Mouse (Mus musculus): ENCODE measurements around the gene Armc2. TPM values are rescaled to one million over a fixed set of nuclear protein-coding genes. Genes with fewer than 3 reads are reported as not detected.

Gene Armc2
- polyA plus RNA-seq, 1 experiment from 2014 or later, result 12.7 TPM

DNA sequence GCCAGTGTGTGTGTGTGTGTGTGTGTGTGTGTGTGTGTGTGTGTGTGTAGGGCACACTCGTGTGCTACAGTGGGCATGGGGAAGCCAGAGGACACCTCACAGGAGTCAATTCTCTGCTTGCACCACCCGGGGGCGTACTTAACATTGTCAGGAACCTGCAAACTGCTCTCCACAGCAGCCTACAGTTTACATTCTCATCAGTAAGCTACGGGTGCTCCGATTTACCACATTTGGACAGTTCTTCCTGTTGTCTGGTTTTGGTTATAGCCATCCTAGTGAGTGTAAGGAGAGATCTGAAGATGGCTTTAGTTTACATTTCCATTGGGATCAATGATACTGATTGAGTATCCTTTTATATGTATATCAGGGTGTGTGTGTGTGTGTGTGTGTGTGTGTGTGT, 11.3 kb upstream of the Armc2 start:
- H3K4me1 ChIP-seq (replicated peaks; ENCODE audit: control insufficient read depth, insufficient read depth, low read length), result no peaks in the 10 kb centered on the region; the same call in 1 of the 2 replicates
- H3K4me3 ChIP-seq (replicated peaks; ENCODE audit: low read length), result no peak overlapping the region
- H3K36me3 ChIP-seq (replicated peaks; ENCODE audit: control insufficient read depth, insufficient read depth), result no peaks in the 10 kb centered on the region
- H3K27ac ChIP-seq, result no peak overlapping the region
- no peaks in the 10 kb centered on the region for H3K9me3 ChIP-seq (ENCODE audit: control insufficient read depth, low read length)
- no peak for DNase-seq (ENCODE audit: low spot score)
- no peak for ATAC-seq (ENCODE audit: low FRiP score)
- no peaks in the 10 kb centered on the region for H3K27me3 ChIP-seq (ENCODE audit: control insufficient read depth, insufficient read depth, low read length)
- 77% methylated on average over 5 of the region's 5 CpGs for WGBS
- H3K4me2 ChIP-seq (replicated peaks), result no peak overlapping the region
- no peak overlapping the region for H3K9ac ChIP-seq

DNA sequence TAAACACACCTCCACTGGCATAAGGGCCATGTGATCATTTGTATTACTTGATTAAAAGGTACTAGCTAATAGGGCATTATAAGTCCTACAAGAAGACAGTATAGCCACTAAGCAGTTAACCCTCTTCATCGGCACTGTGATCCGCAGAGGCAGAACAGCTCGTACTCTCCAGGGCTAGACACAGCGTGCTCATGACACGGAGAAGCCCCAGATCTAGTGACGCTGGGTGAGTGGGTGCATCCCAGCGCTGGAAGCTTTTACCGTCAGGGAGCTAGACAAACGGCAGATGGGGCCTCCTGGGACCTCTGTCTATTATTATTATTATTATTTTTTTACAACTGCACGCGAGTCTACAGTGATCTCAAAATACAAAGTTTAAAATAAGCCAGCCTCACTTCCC, 9.1 kb upstream of the Armc2 start:
- Histone ChIP-seq H3K27me3 (ENCODE audit: control insufficient read depth, insufficient read depth, low read length) (no peaks in the 10 kb centered on the region), H3K4me3 (replicated peaks; ENCODE audit: low read length) (no peak overlapping the region), H3K36me3 (replicated peaks; ENCODE audit: control insufficient read depth, insufficient read depth) (no peaks in the 10 kb centered on the region), H3K9me3 (ENCODE audit: control insufficient read depth, low read length) (no peaks in the 10 kb centered on the region), H3K4me1 (replicated peaks; ENCODE audit: control insufficient read depth, insufficient read depth, low read length) (no peaks in the 10 kb centered on the region; the same call in 1 of the 2 replicates), H3K4me2 (replicated peaks) (no peak overlapping the region), H3K9ac (no peak overlapping the region), H3K27ac (no peak overlapping the region)
- no peak for DNase-seq (ENCODE audit: low spot score)
- WGBS, result 69% methylated on average over 11 of the region's 11 CpGs
- ATAC-seq (ENCODE audit: low FRiP score), result no peak

DNA sequence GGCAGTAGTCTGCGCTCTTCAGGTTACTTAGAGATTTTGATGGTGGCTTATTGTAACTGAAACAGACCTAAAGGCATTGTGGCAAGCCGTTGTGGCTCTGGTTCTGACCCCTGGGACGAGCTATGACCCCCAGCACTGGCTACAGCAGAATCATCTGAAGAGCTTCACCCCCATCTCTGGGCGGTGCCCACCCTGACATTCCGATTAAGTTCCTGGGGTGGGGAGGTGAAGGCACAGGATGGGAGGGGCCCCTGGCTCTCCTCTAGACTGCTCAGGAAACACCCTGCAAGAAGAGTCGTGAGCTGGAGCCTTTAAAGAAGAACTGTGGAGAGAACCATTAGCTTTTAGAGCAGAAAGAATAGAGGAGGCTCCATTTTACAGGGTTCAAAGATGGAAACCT, 6.2 kb upstream of the Armc2 start:
- DNase-seq (ENCODE audit: low spot score) (no peak), ATAC-seq (ENCODE audit: low FRiP score) (no peak)
- 77% methylated on average over 6 of the region's 6 CpGs for WGBS

DNA sequence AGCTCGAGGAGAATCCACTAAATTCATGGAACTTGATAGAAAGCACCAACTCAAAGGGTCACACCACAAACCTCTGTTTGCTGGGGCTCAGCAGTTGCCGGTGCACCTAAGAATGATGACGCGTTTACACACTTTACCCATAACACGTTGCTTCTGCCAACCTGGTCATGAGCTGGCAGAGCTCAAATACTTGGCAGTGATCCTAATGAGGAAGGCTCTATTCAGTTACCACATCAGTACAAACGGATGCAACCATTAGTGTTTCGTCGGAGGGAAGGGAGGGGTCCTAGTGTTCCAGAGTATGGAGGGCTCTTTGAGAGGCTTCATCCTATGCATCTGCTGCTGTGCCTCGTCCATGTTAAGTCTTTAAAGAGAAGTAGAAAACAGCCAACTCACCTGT, 3.3 kb upstream of the Armc2 start:
- Histone ChIP-seq H3K4me1 (replicated peaks; ENCODE audit: control insufficient read depth, insufficient read depth, low read length) (peaks cover 5% of the 10 kb centered on the region; the same call in 1 of the 2 replicates), H3K36me3 (replicated peaks; ENCODE audit: control insufficient read depth, insufficient read depth) (no peaks in the 10 kb centered on the region), H3K27me3 (ENCODE audit: control insufficient read depth, insufficient read depth, low read length) (0 out of 2 replicates have a peak, but pooled peaks cover 6% of the 10 kb centered on the region), H3K9ac (no peak overlapping the region), H3K9me3 (ENCODE audit: control insufficient read depth, low read length) (no peaks in the 10 kb centered on the region), H3K4me2 (replicated peaks) (no peak overlapping the region), H3K4me3 (replicated peaks; ENCODE audit: low read length) (no peak overlapping the region), H3K27ac (no peak overlapping the region)
- no peak for DNase-seq (ENCODE audit: low spot score)
- ATAC-seq (ENCODE audit: low FRiP score), result no peak
- 58% methylated on average over 9 of the region's 9 CpGs for WGBS

More for the DNA sequence above, 6.2 kb upstream of the Armc2 start:
- Histone ChIP-seq H3K27ac (no peak overlapping the region), H3K4me2 (replicated peaks) (no peak overlapping the region), H3K27me3 (ENCODE audit: control insufficient read depth, insufficient read depth, low read length) (no peaks in the 10 kb centered on the region), H3K36me3 (replicated peaks; ENCODE audit: control insufficient read depth, insufficient read depth) (no peaks in the 10 kb centered on the region), H3K4me1 (replicated peaks; ENCODE audit: control insufficient read depth, insufficient read depth, low read length) (no peaks in the 10 kb centered on the region), H3K9ac (no peak overlapping the region), H3K9me3 (ENCODE audit: control insufficient read depth, low read length) (no peaks in the 10 kb centered on the region), H3K4me3 (replicated peaks; ENCODE audit: low read length) (no peak overlapping the region)

DNA sequence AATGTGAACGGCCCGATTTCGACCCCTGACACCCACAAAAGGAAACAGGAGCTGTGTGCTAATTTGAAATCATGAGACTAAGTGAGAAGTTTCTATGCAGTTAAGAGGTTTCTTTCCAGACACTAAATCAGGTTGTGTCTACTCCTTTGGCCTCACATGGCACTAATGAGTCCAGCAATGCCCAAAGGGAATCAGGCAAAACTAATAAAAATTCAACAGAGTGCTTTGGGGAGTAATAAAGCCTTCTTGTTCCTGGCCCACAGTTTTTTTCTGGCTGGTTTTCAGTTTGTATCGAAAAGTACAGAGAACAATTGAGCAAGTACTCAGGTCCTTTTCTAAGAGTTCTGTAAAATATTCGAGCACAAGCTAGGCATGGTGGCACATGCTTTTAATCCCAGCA, 4.2 kb downstream of the Armc2 start:
- Histone ChIP-seq H3K9me3 (ENCODE audit: control insufficient read depth, low read length) (no peaks in the 10 kb centered on the region), H3K4me2 (replicated peaks) (no peak overlapping the region), H3K27ac (no peak overlapping the region), H3K9ac (no peak overlapping the region), H3K4me1 (replicated peaks; ENCODE audit: control insufficient read depth, insufficient read depth, low read length) (peaks cover 5% of the 10 kb centered on the region; the same call in 1 of the 2 replicates), H3K4me3 (replicated peaks; ENCODE audit: low read length) (no peak overlapping the region), H3K36me3 (replicated peaks; ENCODE audit: control insufficient read depth, insufficient read depth) (no peaks in the 10 kb centered on the region), H3K27me3 (ENCODE audit: control insufficient read depth, insufficient read depth, low read length) (0 out of 2 replicates have a peak, but pooled peaks cover 6% of the 10 kb centered on the region)
- ATAC-seq (ENCODE audit: low FRiP score) (no peak), DNase-seq (ENCODE audit: low spot score) (no peak)
- WGBS, result 82% methylated on average over 5 of the region's 5 CpGs

DNA sequence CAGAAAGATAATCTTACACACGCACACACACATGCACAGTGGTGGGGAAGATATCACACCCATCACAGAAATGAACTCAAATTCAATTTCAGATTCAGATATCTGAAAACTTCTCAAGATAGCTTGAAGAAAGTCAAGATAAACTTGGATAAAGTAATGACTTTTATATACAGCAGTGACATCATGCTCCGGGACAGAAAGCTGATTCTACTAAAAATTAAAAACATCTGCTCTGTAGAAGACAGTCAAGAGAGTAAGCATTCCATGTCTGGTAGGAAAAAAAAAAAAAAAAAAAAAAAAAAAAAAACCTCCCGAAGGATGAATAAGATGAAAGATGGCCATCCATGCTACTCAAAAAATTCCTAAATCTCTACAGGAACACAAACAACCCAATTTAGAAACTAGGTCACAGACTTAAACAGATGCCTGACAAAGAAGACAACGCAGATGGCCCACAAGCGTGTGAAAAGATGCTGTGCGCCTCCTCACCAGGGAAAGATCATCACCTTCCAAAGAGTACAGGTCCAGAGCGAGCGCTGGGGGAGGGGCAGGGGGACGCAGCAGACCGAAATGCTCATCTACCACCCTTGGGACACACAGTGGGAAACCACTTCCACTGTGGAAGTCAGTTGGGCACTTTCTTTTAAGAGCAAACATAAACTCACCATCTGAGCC, 7.3 kb downstream of the Armc2 start:
- no peak for DNase-seq (ENCODE audit: low spot score)
- no peak overlapping the region for H3K27ac ChIP-seq
- no peak overlapping the region for H3K4me2 ChIP-seq (replicated peaks)
- no peak for ATAC-seq (ENCODE audit: low FRiP score)
- no peaks in the 10 kb centered on the region for H3K27me3 ChIP-seq (ENCODE audit: control insufficient read depth, insufficient read depth, low read length)
- H3K36me3 ChIP-seq (replicated peaks; ENCODE audit: control insufficient read depth, insufficient read depth), result no peaks in the 10 kb centered on the region
- H3K4me1 ChIP-seq (replicated peaks; ENCODE audit: control insufficient read depth, insufficient read depth, low read length), result no peaks in the 10 kb centered on the region
- no peak overlapping the region for H3K4me3 ChIP-seq (replicated peaks; ENCODE audit: low read length)
- H3K9me3 ChIP-seq (ENCODE audit: control insufficient read depth, low read length), result no peaks in the 10 kb centered on the region
- 88% methylated on average over 10 of the region's 10 CpGs for WGBS
- no peak overlapping the region for H3K9ac ChIP-seq

DNA sequence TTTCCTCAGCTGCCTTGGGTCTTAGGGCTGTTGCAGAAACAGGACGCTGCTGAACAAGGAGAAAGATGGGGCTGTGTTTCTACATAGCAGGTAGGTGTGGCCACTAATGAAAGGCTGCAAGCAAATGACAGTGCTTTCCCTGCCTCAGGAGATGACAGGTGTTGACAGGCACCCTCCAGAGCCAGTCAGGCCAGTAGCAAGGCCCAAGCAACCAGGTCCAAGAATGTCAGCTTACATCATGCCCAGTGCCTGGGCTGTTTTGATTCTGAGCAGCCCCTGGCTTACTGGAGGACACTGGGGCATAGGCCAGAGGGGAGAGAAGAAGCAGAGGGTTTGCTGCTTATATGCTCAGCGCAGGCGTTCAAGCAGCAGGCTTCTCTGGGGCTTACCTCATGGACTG, 13.0 kb downstream of the Armc2 start:
- Histone ChIP-seq H3K4me1 (replicated peaks; ENCODE audit: control insufficient read depth, insufficient read depth, low read length) (no peaks in the 10 kb centered on the region), H3K27ac (no peak overlapping the region), H3K9me3 (ENCODE audit: control insufficient read depth, low read length) (no peaks in the 10 kb centered on the region), H3K36me3 (replicated peaks; ENCODE audit: control insufficient read depth, insufficient read depth) (no peaks in the 10 kb centered on the region), H3K9ac (no peak overlapping the region), H3K4me3 (replicated peaks; ENCODE audit: low read length) (no peak overlapping the region), H3K27me3 (ENCODE audit: control insufficient read depth, insufficient read depth, low read length) (no peaks in the 10 kb centered on the region), H3K4me2 (replicated peaks) (no peak overlapping the region)
- WGBS, result 92% methylated on average over 3 of the region's 3 CpGs
- ATAC-seq (ENCODE audit: low FRiP score) (no peak), DNase-seq (ENCODE audit: low spot score) (no peak)

DNA sequence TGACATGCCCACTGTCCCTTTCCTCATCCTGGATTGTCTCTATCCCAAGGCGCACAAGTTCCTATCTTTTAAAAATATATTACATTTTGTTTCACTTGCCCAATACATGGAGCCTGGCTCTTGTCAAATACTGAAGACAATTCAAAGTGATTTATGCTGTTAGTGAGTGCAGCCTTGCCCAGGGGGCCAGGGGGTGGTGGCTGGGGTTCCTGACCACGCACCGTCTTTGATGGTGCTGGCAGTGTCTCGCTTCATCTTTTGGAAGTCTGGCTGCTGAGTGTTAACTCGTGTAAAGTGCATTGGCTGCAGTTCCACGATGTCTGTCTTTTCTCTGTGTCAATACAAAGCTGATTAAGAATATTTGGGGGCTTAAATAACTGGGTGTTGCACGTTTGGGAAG, 13.6 kb downstream of the Armc2 start:
- Histone ChIP-seq H3K4me1 (replicated peaks; ENCODE audit: control insufficient read depth, insufficient read depth, low read length) (no peaks in the 10 kb centered on the region), H3K27ac (no peak overlapping the region), H3K27me3 (ENCODE audit: control insufficient read depth, insufficient read depth, low read length) (no peaks in the 10 kb centered on the region), H3K4me2 (replicated peaks) (no peak overlapping the region), H3K4me3 (replicated peaks; ENCODE audit: low read length) (no peak overlapping the region), H3K36me3 (replicated peaks; ENCODE audit: control insufficient read depth, insufficient read depth) (no peaks in the 10 kb centered on the region; the same call in 1 of the 2 replicates), H3K9me3 (ENCODE audit: control insufficient read depth, low read length) (no peaks in the 10 kb centered on the region), H3K9ac (no peak overlapping the region)
- 79% methylated on average over 7 of the region's 7 CpGs for WGBS
- ATAC-seq (ENCODE audit: low FRiP score), result no peak
- no peak for DNase-seq (ENCODE audit: low spot score)

DNA sequence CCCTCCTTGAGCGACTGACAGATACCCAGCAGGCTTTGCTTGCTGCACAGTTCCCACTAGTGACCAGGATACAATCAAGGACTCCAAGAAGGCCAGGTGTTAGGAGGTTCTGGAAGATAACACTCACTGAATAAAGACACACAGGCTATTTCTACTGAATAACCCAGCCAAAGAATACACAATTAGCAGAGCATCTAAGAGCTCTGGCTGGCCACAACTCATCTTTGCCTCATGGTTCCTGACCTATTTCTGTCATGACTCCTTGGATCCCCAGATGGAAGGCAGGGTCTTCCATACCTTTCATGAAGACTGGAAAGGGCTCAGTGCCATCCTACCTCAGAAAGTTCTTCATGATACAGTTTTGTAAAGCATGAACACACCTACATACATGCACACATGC, 14.2 kb downstream of the Armc2 start:
- ATAC-seq (ENCODE audit: low FRiP score) (no peak), DNase-seq (ENCODE audit: low spot score) (no peak)
- Histone ChIP-seq H3K9me3 (ENCODE audit: control insufficient read depth, low read length) (no peaks in the 10 kb centered on the region), H3K27me3 (ENCODE audit: control insufficient read depth, insufficient read depth, low read length) (no peaks in the 10 kb centered on the region), H3K36me3 (replicated peaks; ENCODE audit: control insufficient read depth, insufficient read depth) (no peaks in the 10 kb centered on the region; the same call in 1 of the 2 replicates), H3K4me2 (replicated peaks) (no peak overlapping the region), H3K27ac (no peak overlapping the region), H3K4me3 (replicated peaks; ENCODE audit: low read length) (no peak overlapping the region), H3K4me1 (replicated peaks; ENCODE audit: control insufficient read depth, insufficient read depth, low read length) (no peaks in the 10 kb centered on the region), H3K9ac (no peak overlapping the region)
- 93% methylated on average over 1 of the region's 1 CpGs for WGBS

DNA sequence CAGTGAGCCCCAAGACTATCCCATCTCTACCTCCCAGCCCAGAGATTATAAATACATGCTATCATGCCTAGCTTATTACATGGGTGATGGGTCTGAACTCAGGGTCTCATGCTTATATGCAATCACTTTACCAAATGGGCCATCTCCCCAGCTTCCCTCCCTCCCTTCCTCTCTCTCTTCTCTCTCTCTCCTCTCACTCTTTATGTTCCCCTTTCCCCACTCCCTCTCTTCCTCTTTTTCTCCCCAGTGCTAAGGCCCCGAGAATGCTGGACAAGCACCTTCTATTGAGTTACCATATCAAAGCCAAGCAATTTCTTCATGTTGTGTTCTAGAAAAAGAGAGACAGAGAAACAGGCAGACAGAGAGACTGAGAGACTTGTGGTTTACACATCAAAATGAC, 14.7 kb downstream of the Armc2 start:
- Histone ChIP-seq H3K36me3 (replicated peaks; ENCODE audit: control insufficient read depth, insufficient read depth) (no peaks in the 10 kb centered on the region; the same call in 1 of the 2 replicates), H3K27me3 (ENCODE audit: control insufficient read depth, insufficient read depth, low read length) (no peaks in the 10 kb centered on the region), H3K9ac (no peak overlapping the region), H3K27ac (no peak overlapping the region), H3K4me1 (replicated peaks; ENCODE audit: control insufficient read depth, insufficient read depth, low read length) (no peaks in the 10 kb centered on the region), H3K4me3 (replicated peaks; ENCODE audit: low read length) (no peak overlapping the region), H3K9me3 (ENCODE audit: control insufficient read depth, low read length) (no peaks in the 10 kb centered on the region), H3K4me2 (replicated peaks) (no peak overlapping the region)
- WGBS, result 81% methylated on average over 1 of the region's 1 CpGs
- DNase-seq (ENCODE audit: low spot score), result no peak
- no peak for ATAC-seq (ENCODE audit: low FRiP score)
